Mouse (Mus musculus) midbrain, embryonic 12.5 days (tissue): Measurements from ENCODE around the gene Apoa2. TPM values are rescaled to one million over a fixed set of nuclear protein-coding genes. Genes with fewer than 3 reads are reported as not detected.

Experiments used
- ATAC-seq: fragments of 200-750 bp; cut with Nextera tagmentation; 2 replicates; pipeline ENCODE4 v1.8.0; 2017; ENCODE audit warnings: low read depth, moderate TSS enrichment, moderate library complexity; ENCODE audit not compliant: low FRiP score
- H3K27ac ChIP-seq: fragments of 300-500 bp; sonication (generic); replicated peaks from 2 replicates; pipeline ENCODE4 v1.5.1; 2016; ENCODE audit warnings: mild to moderate bottlenecking
- H3K27me3 ChIP-seq: fragments of 300-500 bp; sonication (generic); 2 replicates; pipeline ENCODE4 v1.6.1; 2016; ENCODE audit warnings: mild to moderate bottlenecking
- H3K36me3 ChIP-seq: fragments of 300-500 bp; sonication (generic); 2 replicates; pipeline ENCODE4 v1.6.1; 2016
- H3K4me1 ChIP-seq: fragments of 300-500 bp; sonication (generic); 2 replicates; pipeline ENCODE4 v1.6.1; 2016
- H3K4me2 ChIP-seq: fragments of 300-500 bp; sonication (generic); replicated peaks from 2 replicates; pipeline ENCODE4 v1.6.1; 2016; ENCODE audit warnings: mild to moderate bottlenecking, moderate library complexity
- H3K4me3 ChIP-seq: fragments of 300-500 bp; sonication (generic); 2 replicates; pipeline ENCODE4 v1.5.1; 2016; ENCODE audit warnings: mild to moderate bottlenecking
- H3K9ac ChIP-seq: fragments of 300-500 bp; sonication (generic); replicated peaks from 2 replicates; pipeline ENCODE4 v1.6.1; 2016; ENCODE audit warnings: mild to moderate bottlenecking, moderate library complexity
- H3K9me3 ChIP-seq: fragments of 300-500 bp; sonication (generic); 2 replicates; pipeline ENCODE4 v1.6.1; 2016; ENCODE audit warnings: mild to moderate bottlenecking
- WGBS: fragments of 180-500 bp; shearing (Covaris S2); methylation state at CpG from one replicate; pipeline ENCODE4 v1.1.7; 2016; 5-methylcytosine and 5-hydroxymethylcytosine counted together
- polyA plus RNA-seq: library from polyadenylated mRNA; unstranded; fragments of >200 nt; fragmentation: Nextera tagmentation; extraction: Ambion mirVana; gene quantifications from 2 replicates; pipeline ENCODE4 v1.2.1, GENCODE M21; 2016

Apoa2 gene
- polyA plus RNA-seq, 1 experiment from 2014 or later: 2.9 TPM

- Histone ChIP-seq H3K4me1 (no peaks in the 10 kb centered on the region), H3K27me3 (no peaks in the 10 kb centered on the region), H3K9ac (no peak overlapping the region), H3K4me3 (no peak overlapping the region), H3K9me3 (no peaks in the 10 kb centered on the region), H3K27ac (no peak overlapping the region), H3K4me2 (no peak overlapping the region), H3K36me3 (no peaks in the 10 kb centered on the region)
- ATAC-seq: no peak
- 38% methylated on average over 3 of the region's 3 CpGs for WGBS
Observed at GRCm38 (mm10) chr1:171212854-171213253, 12.0 kb upstream of the Apoa2 start.

DNA sequence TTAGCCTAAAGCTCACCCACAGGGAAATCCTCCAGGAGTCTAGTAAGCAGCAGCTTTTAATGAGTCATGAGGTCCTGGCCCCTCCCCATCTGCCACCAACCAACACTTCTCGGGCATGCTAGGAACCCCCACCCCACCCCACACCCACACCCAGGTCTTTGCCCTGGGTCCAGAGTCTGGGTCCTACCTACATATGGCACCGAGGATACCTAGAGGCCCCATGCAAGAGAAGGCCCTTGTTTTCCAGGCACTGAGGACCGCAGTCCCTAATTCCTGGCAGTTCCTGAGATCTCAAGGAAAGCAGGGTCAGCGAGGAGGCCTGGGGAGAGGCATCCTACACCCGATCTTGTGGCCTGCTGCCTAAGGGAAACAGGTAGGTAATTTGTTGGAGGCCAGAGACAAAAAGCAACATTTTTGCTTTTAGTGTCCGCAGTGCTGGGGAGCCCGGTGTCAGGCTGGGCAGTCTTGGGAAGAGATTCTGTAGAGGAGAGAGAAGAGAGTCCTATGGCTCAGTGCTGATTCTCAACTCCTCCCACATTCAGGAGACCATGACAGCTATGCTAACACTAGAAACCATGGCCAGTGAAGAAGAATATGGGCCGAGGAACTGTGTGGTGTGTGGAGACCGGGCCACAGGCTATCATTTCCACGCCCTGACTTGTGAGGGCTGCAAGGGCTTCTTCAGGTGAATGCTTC is 10.9 kb upstream of the Apoa2 start, which contains the start of gene Nr1i3:
TSS of gene Nr1i3 (plus strand) at position 170 of the 696 bp plus-strand sequence.
- Histone ChIP-seq H3K36me3 (peaks cover 4% of the 10 kb centered on the region; the same call in 1 of the 2 replicates), H3K27me3 (no peaks in the 10 kb centered on the region), H3K4me1 (no peaks in the 10 kb centered on the region), H3K4me2 (no peak within 1 kb of the TSS), H3K27ac (no peak within 1 kb of the TSS), H3K9ac (no peak within 1 kb of the TSS), H3K9me3 (no peaks in the 10 kb centered on the region), H3K4me3 (no peak within 1 kb of the TSS)
- WGBS: 70% methylated on average over 10 of the region's 10 CpGs
- no peak for ATAC-seq

- 89% methylated on average over 18 of the region's 18 CpGs for WGBS
- H3K36me3 ChIP-seq: peaks cover 13% of the 10 kb centered on the region
- H3K27me3 ChIP-seq: no peaks in the 10 kb centered on the region
- no peak overlapping the region for H3K27ac ChIP-seq
- no peak overlapping the region for H3K4me2 ChIP-seq
- no peak overlapping the region for H3K4me3 ChIP-seq
- H3K4me1 ChIP-seq: peaks cover 6% of the 10 kb centered on the region
- H3K9me3 ChIP-seq: no peaks in the 10 kb centered on the region
- no peak overlapping the region for H3K9ac ChIP-seq
- no peak for ATAC-seq
Observed at GRCm38 (mm10) chr1:171216241-171216955, 8.5 kb upstream of the Apoa2 start.

GRCm38 (mm10) chr1:171220871-171221270 is 4.0 kb upstream of the Apoa2 start:
- ATAC-seq: 0 out of 2 replicates have a peak, but pooled peaks have one; percentile 11
- Histone ChIP-seq H3K27me3 (no peaks in the 10 kb centered on the region), H3K27ac (no peak overlapping the region), H3K36me3 (peaks cover 13% of the 10 kb centered on the region), H3K9me3 (no peaks in the 10 kb centered on the region), H3K4me2 (peak overlapping the region; percentile 82), H3K4me1 (peaks cover 16% of the 10 kb centered on the region), H3K4me3 (peak overlapping the region; percentile 56; the same call in 1 of the 2 replicates), H3K9ac (no peak overlapping the region)
- WGBS: 6% methylated on average over 10 of the region's 10 CpGs

DNA sequence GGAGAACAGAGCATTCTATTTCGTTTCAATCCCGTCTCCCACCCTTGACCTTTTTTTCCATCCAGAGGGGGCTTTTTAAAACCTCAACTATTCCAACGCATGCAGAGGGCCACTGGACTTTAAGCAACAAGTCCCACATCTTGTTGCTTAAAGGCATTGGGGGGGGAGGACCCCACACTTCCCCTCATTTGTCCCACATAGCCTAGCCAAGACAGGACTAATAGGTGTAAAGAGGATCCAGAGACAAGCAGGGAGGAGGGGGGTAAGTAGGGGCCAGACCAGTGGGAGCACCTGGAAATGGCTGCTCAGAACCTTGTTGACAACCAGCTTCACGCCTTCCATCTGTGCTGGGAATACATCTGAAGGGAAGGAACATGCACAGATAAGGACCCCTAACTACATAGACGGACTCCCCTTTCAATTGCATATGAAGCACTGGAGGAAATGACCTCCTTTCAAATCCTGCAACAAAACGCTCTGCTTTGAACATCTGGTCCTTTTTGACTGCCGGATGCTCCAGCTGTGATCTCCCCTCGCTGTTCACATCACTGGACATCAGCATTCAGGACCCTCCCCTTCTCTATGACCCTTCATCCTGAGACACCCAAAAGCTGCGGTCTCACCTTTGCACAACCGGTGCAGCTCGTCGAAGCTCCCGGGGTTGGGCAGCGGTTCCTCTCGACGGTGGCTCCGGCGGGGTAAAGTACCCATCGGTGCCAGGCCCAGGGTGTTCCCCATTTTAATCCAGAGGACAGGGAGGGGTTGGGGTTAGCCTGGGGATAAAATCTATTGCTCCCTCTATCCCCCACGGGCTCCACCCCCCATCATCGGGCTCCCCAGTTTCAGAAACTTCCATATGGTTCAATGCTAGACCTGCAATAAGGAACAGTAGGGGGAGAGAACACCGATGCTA is 3.3 kb upstream of the Apoa2 start:
- Histone ChIP-seq H3K4me1 (peaks cover 16% of the 10 kb centered on the region), H3K9me3 (no peaks in the 10 kb centered on the region), H3K4me2 (peak overlapping the region; percentile 82), H3K4me3 (peak overlapping the region; percentile 56), H3K9ac (peak overlapping the region; percentile 43), H3K36me3 (peaks cover 13% of the 10 kb centered on the region), H3K27me3 (no peaks in the 10 kb centered on the region), H3K27ac (0 out of 2 replicates have a peak overlapping the region, but pooled peaks have one; percentile 46)
- 6% methylated on average over 22 of the region's 22 CpGs for WGBS
- ATAC-seq: no peak

GRCm38 (mm10) chr1:171222238-171223155 is 2.4 kb upstream of the Apoa2 start, which contains the start of gene Tomm40l:
Gene Tomm40l, minus strand, starts transcription at chr1:171222514.
- Histone ChIP-seq H3K36me3 (peaks cover 13% of the 10 kb centered on the region), H3K4me2 (peak within 1 kb of the TSS; percentile 82), H3K9me3 (no peaks in the 10 kb centered on the region), H3K27me3 (no peaks in the 10 kb centered on the region), H3K9ac (peak within 1 kb of the TSS; percentile 43), H3K4me3 (peak within 1 kb of the TSS; percentile 56), H3K27ac (peak within 1 kb of the TSS; percentile 70), H3K4me1 (peaks cover 16% of the 10 kb centered on the region)
- ATAC-seq: peak; percentile 96
- 3% methylated on average over 28 of the region's 28 CpGs for WGBS

GRCm38 (mm10) chr1:171223168-171223567 is 1.7 kb upstream of the Apoa2 start:
- Histone ChIP-seq H3K4me3 (peak overlapping the region; percentile 56), H3K4me1 (peaks cover 16% of the 10 kb centered on the region), H3K27me3 (no peaks in the 10 kb centered on the region), H3K36me3 (peaks cover 13% of the 10 kb centered on the region), H3K9me3 (no peaks in the 10 kb centered on the region), H3K27ac (peak overlapping the region; percentile 70), H3K4me2 (peak overlapping the region; percentile 82), H3K9ac (no peak overlapping the region)
- ATAC-seq: no peak
- WGBS: 80% methylated on average over 6 of the region's 6 CpGs

DNA sequence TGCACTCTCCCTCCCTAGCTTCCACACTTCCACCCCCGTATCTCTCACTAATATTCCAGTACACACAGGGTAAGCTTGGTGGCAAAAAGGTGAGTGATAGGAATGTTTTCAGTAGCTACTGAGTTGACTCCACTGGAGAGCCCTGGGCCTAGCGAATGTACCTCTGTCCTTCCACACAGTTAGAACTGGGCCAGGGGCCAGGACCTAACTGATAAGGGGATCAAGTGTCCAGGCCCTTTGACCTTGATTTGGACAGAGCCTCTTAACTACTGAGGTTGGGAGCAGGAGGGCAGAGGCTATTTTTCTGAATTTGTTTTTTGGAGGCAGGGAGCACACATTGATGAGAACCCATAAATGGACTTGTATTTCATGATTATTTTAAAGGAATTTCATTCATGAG is 1.1 kb upstream of the Apoa2 start:
- Histone ChIP-seq H3K27ac (no peak overlapping the region), H3K9me3 (no peaks in the 10 kb centered on the region), H3K4me1 (peaks cover 16% of the 10 kb centered on the region), H3K4me2 (no peak overlapping the region), H3K36me3 (peaks cover 10% of the 10 kb centered on the region), H3K27me3 (no peaks in the 10 kb centered on the region), H3K9ac (no peak overlapping the region), H3K4me3 (no peak overlapping the region)
- ATAC-seq: no peak
- 90% methylated on average over 2 of the region's 2 CpGs for WGBS

DNA sequence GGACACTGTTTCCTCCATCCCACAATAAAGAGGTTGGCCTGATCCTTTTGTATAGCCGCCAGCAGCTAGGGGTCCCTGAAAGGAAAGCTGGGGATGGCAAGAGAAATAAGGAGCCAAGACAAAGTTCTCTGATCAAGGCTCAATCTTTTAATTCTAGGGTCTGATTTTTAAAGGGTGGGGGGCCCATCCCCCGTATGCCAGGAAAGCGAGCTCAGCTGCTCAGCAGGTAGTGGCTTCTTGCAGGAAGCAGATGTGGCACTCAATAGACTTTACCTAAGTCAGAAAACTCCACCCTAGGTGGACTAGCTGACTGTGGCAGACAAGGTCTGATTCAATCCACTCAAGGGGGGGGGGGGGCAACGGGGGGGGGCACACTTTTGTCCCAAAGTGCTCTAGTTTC is 1.9 kb downstream of the Apoa2 start:
- Histone ChIP-seq H3K4me2 (no peak overlapping the region), H3K36me3 (no peaks in the 10 kb centered on the region), H3K9ac (no peak overlapping the region), H3K27ac (no peak overlapping the region), H3K27me3 (no peaks in the 10 kb centered on the region), H3K4me1 (peaks cover 13% of the 10 kb centered on the region; the same call in 1 of the 2 replicates), H3K4me3 (no peak overlapping the region), H3K9me3 (no peaks in the 10 kb centered on the region)
- WGBS: 31% methylated on average over 4 of the region's 4 CpGs
- ATAC-seq: no peak

DNA sequence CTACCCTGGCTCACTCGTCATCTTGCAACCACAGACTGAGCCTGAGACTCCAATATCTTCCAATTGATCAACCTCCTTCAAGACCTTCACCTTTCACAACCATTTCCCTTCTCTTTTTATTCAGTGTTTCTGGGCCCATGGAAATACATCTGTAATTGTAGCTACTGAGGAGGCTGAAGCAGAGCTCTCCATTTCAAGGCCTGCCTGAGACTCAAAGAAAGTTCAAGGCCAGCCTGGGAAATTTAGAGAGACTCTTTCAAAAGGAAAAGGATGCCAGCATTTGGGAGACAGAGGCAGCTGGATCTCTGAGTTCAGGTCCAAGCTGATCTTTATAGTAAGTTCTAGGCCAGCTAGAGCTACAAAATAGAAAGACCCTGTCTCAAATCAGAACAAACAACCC is 3.0 kb downstream of the Apoa2 start:
- H3K27me3 ChIP-seq: no peaks in the 10 kb centered on the region
- H3K27ac ChIP-seq: no peak overlapping the region
- H3K4me2 ChIP-seq: no peak overlapping the region
- no peaks in the 10 kb centered on the region for H3K9me3 ChIP-seq
- peaks cover 8% of the 10 kb centered on the region; the same call in 1 of the 2 replicates for H3K4me1 ChIP-seq
- no peaks in the 10 kb centered on the region for H3K36me3 ChIP-seq
- 86% methylated on average over 1 of the region's 1 CpGs for WGBS
- no peak for ATAC-seq
- H3K9ac ChIP-seq: no peak overlapping the region
- H3K4me3 ChIP-seq: no peak overlapping the region

DNA sequence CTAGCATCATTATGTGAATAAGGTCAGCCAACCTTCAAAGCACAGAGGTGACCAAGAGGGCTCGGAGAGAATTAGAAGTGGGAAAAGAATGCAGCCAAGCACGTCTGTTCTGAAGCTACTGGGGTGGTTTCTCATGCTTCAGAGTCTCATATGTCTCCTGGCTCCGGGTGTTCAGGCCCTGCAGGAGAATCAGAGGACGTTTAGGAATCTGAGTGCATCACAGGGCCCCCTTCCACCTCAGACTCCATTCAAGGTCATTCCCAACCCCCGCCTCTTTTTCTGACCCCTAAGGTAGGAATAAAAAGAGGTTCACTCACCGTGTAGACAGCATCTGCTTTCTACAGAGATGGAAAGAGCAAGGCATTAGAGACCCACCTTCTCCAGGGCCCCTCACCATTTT is 4.9 kb downstream of the Apoa2 start:
- Histone ChIP-seq H3K4me2 (no peak overlapping the region), H3K27ac (no peak overlapping the region), H3K4me3 (no peak overlapping the region), H3K4me1 (peaks cover 8% of the 10 kb centered on the region; the same call in 1 of the 2 replicates), H3K36me3 (peaks cover 14% of the 10 kb centered on the region), H3K9ac (no peak overlapping the region), H3K9me3 (no peaks in the 10 kb centered on the region), H3K27me3 (no peaks in the 10 kb centered on the region)
- 28% methylated on average over 6 of the region's 6 CpGs for WGBS
- ATAC-seq: no peak
